Mouse (Mus musculus) limb, embryonic 15.5 days (tissue): Measurements from ENCODE around the gene Sertm1. TPM values are rescaled to one million over a fixed set of nuclear protein-coding genes. Genes with fewer than 3 reads are reported as not detected.

Experiments
- ATAC-seq: fragments of 200-750 bp; cut with Nextera tagmentation; 2 replicates; pipeline ENCODE4 v1.8.0; 2017; ENCODE audit warnings: low read depth, moderate TSS enrichment; ENCODE audit not compliant: insufficient number of reproducible peaks, low FRiP score, low TSS enrichment
- H3K27ac ChIP-seq: fragments of 300-500 bp; sonication (generic); 2 replicates; pipeline ENCODE4 v1.5.1; 2015; ENCODE audit warnings: moderate library complexity, mild to moderate bottlenecking, inconsistent platforms
- H3K27me3 ChIP-seq: fragments of 300-500 bp; sonication (generic); 2 replicates; pipeline ENCODE4 v1.6.1; 2015; ENCODE audit warnings: inconsistent platforms
- H3K36me3 ChIP-seq: fragments of 300-500 bp; sonication (generic); 2 replicates; pipeline ENCODE4 v1.6.1; 2015; ENCODE audit warnings: inconsistent platforms
- H3K4me1 ChIP-seq: fragments of 300-500 bp; sonication (generic); 2 replicates; pipeline ENCODE4 v1.6.1; 2015; ENCODE audit warnings: inconsistent platforms
- H3K4me2 ChIP-seq: fragments of 300-500 bp; sonication (generic); 2 replicates; pipeline ENCODE4 v1.6.1; 2015; ENCODE audit warnings: mild to moderate bottlenecking, inconsistent platforms
- H3K4me3 ChIP-seq: fragments of 300-500 bp; sonication (generic); 2 replicates; pipeline ENCODE4 v1.5.1; 2015; ENCODE audit warnings: mild to moderate bottlenecking, inconsistent platforms
- H3K9ac ChIP-seq: fragments of 300-500 bp; sonication (generic); 2 replicates; pipeline ENCODE4 v1.6.1; 2015; ENCODE audit warnings: inconsistent platforms
- H3K9me3 ChIP-seq: fragments of 300-500 bp; sonication (generic); 2 replicates; pipeline ENCODE4 v1.6.1; 2016; ENCODE audit warnings: inconsistent platforms
- WGBS: fragments of 180-500 bp; shearing (Covaris S2); methylation state at CpG from one replicate; pipeline ENCODE4 v1.1.7; 2015; 5-methylcytosine and 5-hydroxymethylcytosine counted together
- polyA plus RNA-seq: library from polyadenylated mRNA; unstranded; fragments of >200 nt; fragmentation: Nextera tagmentation; extraction: Ambion mirVana; gene quantifications from 2 replicates; pipeline ENCODE4 v1.2.1, GENCODE M21; 2015

The Sertm1 gene
- polyA plus RNA-seq, result 0.05 and 0.09 TPM in 2 replicates

DNA sequence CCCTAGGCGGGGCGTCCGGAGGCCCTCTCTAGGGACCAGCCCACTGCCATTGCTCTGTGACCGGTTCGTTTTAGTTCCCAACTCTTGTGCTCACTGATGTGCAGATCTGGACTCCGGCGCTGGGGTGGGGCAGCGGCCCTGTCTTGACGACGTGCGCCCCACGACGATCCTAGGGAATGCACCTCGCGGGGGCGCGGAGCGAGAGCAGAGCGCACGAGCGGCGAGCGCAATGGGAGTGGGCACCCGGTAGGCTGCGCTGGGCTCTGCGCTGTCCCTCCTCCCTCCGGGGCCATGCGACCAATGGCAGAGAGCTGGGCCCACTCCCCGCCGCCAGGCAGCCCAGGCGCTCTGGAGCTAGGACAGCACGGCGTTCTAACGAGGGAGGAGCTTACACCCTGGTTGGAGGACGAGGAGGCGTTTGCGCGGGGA lies at the start of gene Sertm1:
Gene Sertm1 (minus strand): TSS at position 245 of the 429 bp plus-strand sequence.
- H3K36me3 ChIP-seq, result no peaks in the 10 kb centered on the region
- H3K4me1 ChIP-seq, result peaks cover 17% of the 10 kb centered on the region
- peak within 1 kb of the TSS; percentile 91 for H3K4me2 ChIP-seq
- WGBS, result 0% methylated on average over 37 of the region's 38 CpGs
- peaks cover 46% of the 10 kb centered on the region for H3K27me3 ChIP-seq
- ATAC-seq, result peak; percentile 65
- H3K4me3 ChIP-seq, result peak within 1 kb of the TSS; percentile 43
- no peak within 1 kb of the TSS for H3K27ac ChIP-seq
- H3K9me3 ChIP-seq, result no peaks in the 10 kb centered on the region
- 0 out of 2 replicates have a peak within 1 kb of the TSS, but pooled peaks have one; percentile 7 for H3K9ac ChIP-seq

DNA sequence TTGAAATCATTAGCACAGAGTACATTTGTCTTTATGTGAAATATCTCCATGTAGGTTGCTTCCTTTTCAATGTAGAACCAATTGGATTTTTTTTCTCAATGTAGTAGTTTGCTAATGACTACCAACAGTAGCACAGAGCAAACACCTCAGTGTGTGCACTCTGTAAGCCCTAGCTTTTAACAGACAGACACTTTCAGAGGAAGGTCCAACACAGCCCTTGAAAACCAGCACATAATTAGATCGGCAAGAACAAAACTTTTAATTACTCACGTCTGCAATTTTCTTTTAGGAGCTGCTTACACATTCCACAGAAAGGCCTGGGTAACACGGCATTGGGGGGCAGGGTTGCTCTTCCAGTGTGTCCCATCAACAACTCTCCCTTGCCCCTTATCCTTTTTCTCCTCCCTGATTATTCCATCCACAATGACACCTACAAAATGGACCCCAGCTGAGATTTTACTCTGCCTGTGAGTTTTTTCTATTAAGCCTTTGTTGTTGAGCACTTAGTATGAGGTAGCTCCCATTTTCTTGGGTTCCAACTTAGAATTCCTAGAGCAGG lies 49.3 kb upstream of the Sertm1 start:
- WGBS, result 42% methylated on average over 3 of the region's 3 CpGs
- Histone ChIP-seq H3K4me1 (no peaks in the 10 kb centered on the region), H3K4me2 (no peak overlapping the region), H3K4me3 (no peak overlapping the region), H3K27ac (no peak overlapping the region), H3K36me3 (no peaks in the 10 kb centered on the region), H3K9me3 (no peaks in the 10 kb centered on the region), H3K27me3 (no peaks in the 10 kb centered on the region), H3K9ac (no peak overlapping the region)
- no peak for ATAC-seq

DNA sequence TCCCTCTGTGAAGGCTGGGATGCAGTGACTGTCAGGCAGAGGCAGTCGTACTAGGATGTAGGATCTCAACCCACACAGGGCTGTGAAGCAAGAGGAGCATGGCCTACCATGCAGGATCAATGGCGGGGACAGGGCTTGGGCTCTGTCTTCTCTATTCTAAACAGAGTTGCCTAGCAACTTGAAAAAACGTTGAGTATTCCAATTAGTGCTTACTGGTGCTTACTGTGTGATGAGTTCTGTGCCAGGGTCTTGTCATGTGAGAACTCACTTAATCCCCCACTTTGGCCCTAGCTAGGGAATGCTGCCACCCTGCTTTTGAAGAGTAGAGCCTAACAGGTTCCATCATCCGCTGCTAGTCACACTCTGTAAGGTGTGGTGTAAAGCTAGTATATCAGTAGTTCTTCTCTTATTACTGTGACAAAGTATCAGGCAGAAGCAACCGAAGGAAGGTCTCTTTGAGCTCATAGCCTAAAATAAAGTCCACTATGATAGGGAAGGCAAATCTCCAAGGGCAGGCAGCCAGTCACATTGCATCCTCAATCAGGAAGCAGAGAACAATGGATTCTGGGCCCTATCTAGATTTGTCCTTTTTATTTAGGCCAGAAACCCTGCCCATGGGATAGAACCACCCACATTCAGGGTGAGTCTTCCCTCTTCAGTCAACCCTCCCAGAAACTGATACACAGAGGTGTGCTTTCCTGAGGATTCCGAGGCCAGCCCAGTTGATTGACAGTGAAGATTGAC lies 27.6 kb upstream of the Sertm1 start:
- Histone ChIP-seq H3K4me2 (no peak overlapping the region), H3K27ac (no peak overlapping the region), H3K36me3 (no peaks in the 10 kb centered on the region), H3K9ac (no peak overlapping the region), H3K4me1 (no peaks in the 10 kb centered on the region), H3K27me3 (no peaks in the 10 kb centered on the region), H3K4me3 (no peak overlapping the region), H3K9me3 (no peaks in the 10 kb centered on the region)
- no peak for ATAC-seq
- WGBS, result 70% methylated on average over 6 of the region's 6 CpGs

DNA sequence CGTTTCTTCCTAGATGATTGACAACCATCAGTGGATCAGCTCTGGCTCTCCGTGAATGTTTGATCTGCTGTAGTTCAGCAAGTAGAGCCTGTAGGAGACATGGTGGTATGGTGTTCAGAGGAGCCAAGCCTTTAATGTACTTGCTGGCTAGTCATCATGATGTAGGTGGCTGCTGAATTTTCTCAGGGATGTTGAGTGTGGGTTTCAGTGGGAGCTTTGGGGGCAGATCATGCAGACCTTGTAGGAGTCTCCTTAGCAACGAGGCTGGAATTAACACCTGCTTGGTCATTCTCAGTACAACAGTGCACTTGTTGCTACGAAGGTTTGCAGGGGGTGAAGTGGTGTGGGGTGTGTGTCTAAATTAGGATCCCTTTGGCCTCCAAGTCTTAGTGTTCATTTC lies 18.8 kb upstream of the Sertm1 start:
- no peak for ATAC-seq
- H3K27ac ChIP-seq, result no peak overlapping the region
- no peak overlapping the region for H3K4me2 ChIP-seq
- no peak overlapping the region for H3K4me3 ChIP-seq
- H3K27me3 ChIP-seq, result no peaks in the 10 kb centered on the region
- H3K4me1 ChIP-seq, result no peaks in the 10 kb centered on the region
- WGBS, result 79% methylated on average over 4 of the region's 4 CpGs
- H3K36me3 ChIP-seq, result no peaks in the 10 kb centered on the region
- H3K9ac ChIP-seq, result no peak overlapping the region
- H3K9me3 ChIP-seq, result no peaks in the 10 kb centered on the region

DNA sequence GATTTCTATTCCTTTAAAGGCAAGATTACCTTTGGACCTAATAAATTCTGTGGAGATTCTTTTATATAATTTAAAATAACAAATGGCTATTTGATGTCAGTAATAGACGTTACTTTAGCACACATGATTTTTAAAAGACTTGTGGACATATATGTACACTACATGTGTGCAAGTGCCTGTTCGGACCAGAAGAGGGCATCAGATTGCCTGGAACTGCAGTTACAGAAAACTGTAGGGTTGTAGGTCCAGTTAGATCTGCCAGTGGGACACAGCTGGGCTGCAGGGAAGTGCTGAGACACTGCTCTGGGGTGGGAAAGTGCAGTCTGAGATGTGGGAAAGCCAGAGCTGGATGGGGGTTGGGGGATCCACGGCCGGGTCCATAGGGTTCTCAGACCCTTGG lies 16.9 kb upstream of the Sertm1 start:
- H3K4me2 ChIP-seq, result no peak overlapping the region
- no peak overlapping the region for H3K27ac ChIP-seq
- H3K36me3 ChIP-seq, result no peaks in the 10 kb centered on the region
- no peaks in the 10 kb centered on the region for H3K9me3 ChIP-seq
- H3K4me3 ChIP-seq, result no peak overlapping the region
- H3K4me1 ChIP-seq, result no peaks in the 10 kb centered on the region
- no peaks in the 10 kb centered on the region for H3K27me3 ChIP-seq
- 75% methylated on average over 4 of the region's 4 CpGs for WGBS
- H3K9ac ChIP-seq, result no peak overlapping the region
- no peak for ATAC-seq

DNA sequence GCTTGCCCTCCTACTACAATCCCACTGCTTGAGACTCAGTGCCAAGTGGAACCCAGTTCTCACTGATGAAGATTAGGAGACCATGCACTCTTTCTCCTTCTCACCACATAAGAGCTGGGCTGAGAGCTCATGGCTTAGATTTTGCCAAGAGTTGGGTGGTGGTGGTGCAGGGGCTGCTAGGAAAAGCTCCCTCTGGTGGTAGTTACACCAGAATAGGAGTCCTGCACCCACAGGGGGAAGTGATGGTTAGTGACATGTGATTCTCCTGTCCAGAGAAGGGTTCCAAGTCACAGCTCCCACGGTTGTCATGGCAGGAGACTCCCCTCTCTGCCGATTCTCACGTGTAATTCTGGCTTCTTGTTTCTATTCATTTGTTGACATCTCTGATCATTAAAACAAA lies 4.7 kb upstream of the Sertm1 start:
- Histone ChIP-seq H3K4me2 (no peak overlapping the region), H3K9me3 (no peaks in the 10 kb centered on the region), H3K4me1 (peaks cover 9% of the 10 kb centered on the region), H3K4me3 (no peak overlapping the region), H3K27ac (no peak overlapping the region), H3K27me3 (peaks cover 26% of the 10 kb centered on the region), H3K9ac (no peak overlapping the region), H3K36me3 (no peaks in the 10 kb centered on the region)
- no peak for ATAC-seq
- WGBS, result 70% methylated on average over 3 of the region's 3 CpGs

DNA sequence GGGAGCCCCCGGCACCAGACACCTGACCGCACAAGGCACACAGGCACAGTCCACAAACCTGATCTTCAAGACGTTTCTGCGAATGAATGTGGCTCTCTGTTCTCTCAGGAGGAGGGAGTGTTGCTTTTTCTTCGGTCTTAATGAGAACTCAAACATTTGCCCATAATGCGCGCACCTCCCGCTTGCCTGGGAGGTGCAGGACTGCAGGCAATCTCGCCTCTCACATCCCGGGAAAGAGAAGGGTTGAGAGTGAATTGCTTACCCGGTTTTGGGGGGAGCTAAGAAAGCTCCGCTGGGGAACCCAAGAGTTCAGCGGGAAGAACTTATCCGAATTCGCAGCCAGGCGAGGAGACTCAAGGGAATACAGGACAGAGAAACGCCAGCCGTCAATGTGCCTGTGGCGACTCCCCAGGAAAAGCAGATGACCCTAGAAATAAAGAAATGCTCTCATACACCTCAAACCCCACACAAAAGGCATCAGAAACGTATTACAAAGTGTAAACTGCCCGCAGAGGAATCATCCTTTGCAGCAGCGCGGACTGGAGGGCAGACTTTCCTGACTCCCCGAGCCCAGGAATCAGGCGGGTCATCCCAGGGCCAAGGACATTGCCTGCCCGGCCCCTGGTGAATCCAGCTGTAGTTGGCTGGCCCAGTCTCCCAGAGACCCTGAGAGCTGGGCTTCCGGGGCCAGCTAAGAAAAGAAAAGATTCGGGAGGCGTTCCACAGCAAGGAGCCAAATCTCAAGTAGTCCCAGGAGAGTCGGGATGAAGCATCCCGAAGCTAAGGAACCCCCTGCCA lies 643 bp downstream of the Sertm1 start:
- peaks cover 46% of the 10 kb centered on the region for H3K27me3 ChIP-seq
- H3K4me3 ChIP-seq, result peak overlapping the region; percentile 43
- 0 out of 2 replicates have a peak, but pooled peaks have one; percentile 14 for ATAC-seq
- 0 out of 2 replicates have a peak overlapping the region, but pooled peaks have one; percentile 7 for H3K9ac ChIP-seq
- H3K4me2 ChIP-seq, result peak overlapping the region; percentile 91
- WGBS, result 1% methylated on average over 31 of the region's 31 CpGs
- H3K9me3 ChIP-seq, result no peaks in the 10 kb centered on the region
- peaks cover 17% of the 10 kb centered on the region for H3K4me1 ChIP-seq
- no peaks in the 10 kb centered on the region for H3K36me3 ChIP-seq
- no peak overlapping the region for H3K27ac ChIP-seq

DNA sequence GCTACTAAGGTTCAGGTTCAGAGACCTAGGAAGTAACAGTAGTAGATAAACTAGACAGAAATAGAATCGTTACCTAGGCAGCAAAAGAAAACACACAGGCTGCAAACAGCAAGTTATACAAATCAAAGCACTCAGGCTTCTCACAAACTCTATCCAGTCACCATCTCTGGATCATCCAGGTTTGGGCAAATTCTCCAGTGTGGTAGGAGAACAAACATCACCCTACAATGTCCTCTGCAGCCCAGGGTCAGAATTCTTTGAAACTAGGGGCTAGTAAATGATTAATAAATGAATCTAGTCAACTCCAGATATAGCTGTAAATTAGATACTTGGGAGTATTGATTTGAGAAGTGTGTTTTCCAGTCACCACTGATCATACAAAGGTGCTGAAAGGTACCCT lies 6.8 kb downstream of the Sertm1 start:
- H3K9me3 ChIP-seq, result no peaks in the 10 kb centered on the region
- H3K4me1 ChIP-seq, result no peaks in the 10 kb centered on the region
- H3K36me3 ChIP-seq, result no peaks in the 10 kb centered on the region
- ATAC-seq, result no peak
- peaks cover 5% of the 10 kb centered on the region; the same call in 1 of the 2 replicates for H3K27me3 ChIP-seq
- H3K27ac ChIP-seq, result no peak overlapping the region
- no peak overlapping the region for H3K4me3 ChIP-seq
- no peak overlapping the region for H3K4me2 ChIP-seq
- no peak overlapping the region for H3K9ac ChIP-seq
- 65% methylated on average over 1 of the region's 1 CpGs for WGBS

DNA sequence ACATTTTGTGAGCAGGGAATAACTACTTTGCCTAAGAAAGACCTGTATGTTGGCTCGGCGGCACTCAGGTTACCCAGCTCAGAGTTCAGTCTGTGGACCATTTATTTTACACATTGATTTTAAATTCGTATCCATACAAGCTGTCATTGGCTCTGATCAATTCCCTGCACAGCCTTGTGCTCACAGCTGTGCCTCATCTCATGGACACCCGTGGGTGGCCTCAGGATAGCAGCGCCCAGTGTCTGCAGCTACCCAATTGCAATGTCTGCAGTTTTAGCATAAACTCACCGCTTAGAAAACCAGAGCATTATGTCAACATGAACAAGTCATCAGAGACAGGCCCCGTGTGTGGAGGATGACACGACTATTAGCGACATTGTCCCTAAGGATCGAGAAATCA lies 17.7 kb downstream of the Sertm1 start:
- Histone ChIP-seq H3K27ac (no peak overlapping the region), H3K4me2 (no peak overlapping the region), H3K4me3 (no peak overlapping the region), H3K9me3 (no peaks in the 10 kb centered on the region), H3K36me3 (no peaks in the 10 kb centered on the region), H3K9ac (no peak overlapping the region), H3K4me1 (no peaks in the 10 kb centered on the region), H3K27me3 (no peaks in the 10 kb centered on the region)
- 91% methylated on average over 10 of the region's 10 CpGs for WGBS
- no peak for ATAC-seq

DNA sequence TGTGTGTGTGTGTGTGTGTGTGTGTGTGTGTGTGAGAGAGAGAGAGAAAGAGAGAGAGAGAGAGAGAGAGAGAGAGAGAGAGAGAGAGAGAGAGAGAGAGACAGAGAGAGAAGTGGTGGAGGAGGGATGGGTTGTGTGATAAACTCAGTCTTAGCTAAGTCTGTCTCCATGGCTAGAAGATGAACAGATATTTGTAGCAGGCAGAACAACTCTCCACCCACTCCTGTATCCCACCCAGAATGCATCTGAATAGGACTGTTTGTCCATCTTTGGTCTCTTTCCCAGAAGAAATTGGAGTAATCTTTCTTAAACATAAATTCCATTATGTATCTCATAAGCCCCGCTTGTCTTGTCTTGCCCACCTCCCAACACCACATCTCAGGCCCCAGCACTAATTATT lies 20.8 kb downstream of the Sertm1 start:
- no peak overlapping the region for H3K9ac ChIP-seq
- H3K4me3 ChIP-seq, result no peak overlapping the region
- H3K4me1 ChIP-seq, result no peaks in the 10 kb centered on the region
- H3K27me3 ChIP-seq, result no peaks in the 10 kb centered on the region
- H3K4me2 ChIP-seq, result no peak overlapping the region
- no peak for ATAC-seq
- no peaks in the 10 kb centered on the region for H3K36me3 ChIP-seq
- 87% methylated on average over 1 of the region's 1 CpGs for WGBS
- no peaks in the 10 kb centered on the region for H3K9me3 ChIP-seq
- no peak overlapping the region for H3K27ac ChIP-seq

DNA sequence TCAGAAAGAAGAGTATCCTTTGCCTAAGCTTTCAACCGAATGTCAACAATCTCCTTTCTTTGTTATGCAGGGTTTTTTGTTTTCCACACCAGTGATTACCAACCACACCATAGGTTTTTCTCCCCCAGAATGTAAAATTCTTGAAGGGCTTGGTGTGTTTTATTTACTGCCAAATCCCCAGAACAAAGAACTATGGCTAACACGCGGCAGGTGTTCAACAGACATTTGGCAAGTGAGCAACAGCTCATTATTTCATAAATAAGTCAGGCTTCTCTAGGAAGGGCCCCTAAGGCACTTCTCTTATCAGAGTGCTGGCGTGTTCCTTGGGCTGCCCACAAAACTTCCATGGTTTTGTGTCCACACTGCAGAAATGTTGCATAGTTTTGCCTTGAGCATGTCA lies 23.5 kb downstream of the Sertm1 start:
- Histone ChIP-seq H3K4me3 (no peak overlapping the region), H3K36me3 (no peaks in the 10 kb centered on the region), H3K9ac (no peak overlapping the region), H3K9me3 (no peaks in the 10 kb centered on the region), H3K27ac (no peak overlapping the region), H3K4me2 (no peak overlapping the region), H3K27me3 (no peaks in the 10 kb centered on the region), H3K4me1 (no peaks in the 10 kb centered on the region)
- WGBS, result 30% methylated on average over 4 of the region's 4 CpGs
- no peak for ATAC-seq

DNA sequence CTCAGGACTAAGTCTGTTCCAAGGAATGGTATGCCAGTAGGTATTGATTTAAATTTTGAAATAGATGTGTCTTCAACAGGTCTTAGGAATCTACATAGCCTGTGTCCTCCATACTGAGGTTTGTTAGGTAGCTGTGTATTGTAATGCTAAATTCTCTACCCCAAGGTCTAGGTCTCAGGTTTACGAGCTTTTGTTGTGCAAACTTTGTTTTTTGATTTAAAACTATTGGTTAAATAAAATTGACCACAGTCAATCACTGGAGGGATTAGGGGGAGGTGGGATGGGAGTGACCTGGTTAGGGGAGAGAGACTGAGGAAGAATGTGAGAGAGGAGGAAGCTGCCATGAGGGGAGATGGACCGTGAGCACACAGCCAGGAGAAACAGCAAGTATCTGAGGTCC lies 29.2 kb downstream of the Sertm1 start:
- Histone ChIP-seq H3K4me3 (no peak overlapping the region), H3K36me3 (no peaks in the 10 kb centered on the region), H3K9me3 (no peaks in the 10 kb centered on the region), H3K27me3 (no peaks in the 10 kb centered on the region), H3K9ac (no peak overlapping the region), H3K4me1 (no peaks in the 10 kb centered on the region), H3K27ac (no peak overlapping the region), H3K4me2 (no peak overlapping the region)
- 84% methylated on average over 2 of the region's 2 CpGs for WGBS
- no peak for ATAC-seq
